Mouse (Mus musculus) kidney, embryonic 14.5 days (tissue): Measurements from ENCODE around the gene Gm36210. TPM values are rescaled to one million over a fixed set of nuclear protein-coding genes. Genes with fewer than 3 reads are reported as not detected.

Experiments
- ATAC-seq: fragments of 200-750 bp; cut with Nextera tagmentation; 2 replicates; pipeline ENCODE4 v1.8.0; 2017; ENCODE audit warnings: moderate number of reproducible peaks, mild to moderate bottlenecking, moderate TSS enrichment, moderate library complexity; ENCODE audit not compliant: low FRiP score, low TSS enrichment
- H3K27ac ChIP-seq: fragments of 300-500 bp; sonication (generic); 2 replicates; pipeline ENCODE4 v1.5.1; 2014; ENCODE audit warnings: low read depth, mild to moderate bottlenecking, low read length, moderate library complexity, mixed read lengths
- H3K27me3 ChIP-seq: fragments of 300-500 bp; sonication (generic); 2 replicates; pipeline ENCODE4 v1.6.1; 2014; ENCODE audit warnings: mild to moderate bottlenecking, low read length; ENCODE audit not compliant: control insufficient read depth, insufficient read depth
- H3K36me3 ChIP-seq: fragments of 300-500 bp; sonication (generic); 2 replicates; pipeline ENCODE4 v1.6.1; 2014; ENCODE audit warnings: low read length, mixed read lengths; ENCODE audit not compliant: control insufficient read depth, insufficient read depth
- H3K4me1 ChIP-seq: fragments of 300-500 bp; sonication (generic); 2 replicates; pipeline ENCODE4 v1.6.1; 2014; ENCODE audit warnings: low read length, mixed read lengths; ENCODE audit not compliant: control insufficient read depth, insufficient read depth
- H3K4me2 ChIP-seq: fragments of 300-500 bp; sonication (generic); replicated peaks from 2 replicates; pipeline ENCODE4 v1.6.1; 2014; ENCODE audit warnings: low read depth, mild to moderate bottlenecking, low read length
- H3K4me3 ChIP-seq: fragments of 300-500 bp; sonication (generic); 2 replicates; pipeline ENCODE4 v1.5.1; 2014; ENCODE audit warnings: mild to moderate bottlenecking, low read length
- H3K9ac ChIP-seq: fragments of 300-500 bp; sonication (generic); 2 replicates; pipeline ENCODE4 v1.6.1; 2014; ENCODE audit warnings: low read depth, mild to moderate bottlenecking, low read length, moderate library complexity
- H3K9me3 ChIP-seq: fragments of 300-500 bp; sonication (generic); 2 replicates; pipeline ENCODE4 v1.6.1; 2016; ENCODE audit warnings: low read length; ENCODE audit not compliant: control insufficient read depth
- WGBS: fragments of 180-500 bp; shearing (Covaris S2); extraction: QIAGEN DNeasy Blood & Tissue Kit; methylation state at CpG from one replicate; pipeline ENCODE4 v1.1.7; 2014; 5-methylcytosine and 5-hydroxymethylcytosine counted together
- polyA plus RNA-seq: library from polyadenylated mRNA; unstranded; fragments of >200 nt; fragmentation: Nextera tagmentation; extraction: Ambion mirVana; gene quantifications from 2 replicates; pipeline ENCODE4 v1.2.1, GENCODE M21; 2014

Gene Gm36210
- polyA plus RNA-seq, 1 experiment from 2014 or later = 0.22 TPM

DNA sequence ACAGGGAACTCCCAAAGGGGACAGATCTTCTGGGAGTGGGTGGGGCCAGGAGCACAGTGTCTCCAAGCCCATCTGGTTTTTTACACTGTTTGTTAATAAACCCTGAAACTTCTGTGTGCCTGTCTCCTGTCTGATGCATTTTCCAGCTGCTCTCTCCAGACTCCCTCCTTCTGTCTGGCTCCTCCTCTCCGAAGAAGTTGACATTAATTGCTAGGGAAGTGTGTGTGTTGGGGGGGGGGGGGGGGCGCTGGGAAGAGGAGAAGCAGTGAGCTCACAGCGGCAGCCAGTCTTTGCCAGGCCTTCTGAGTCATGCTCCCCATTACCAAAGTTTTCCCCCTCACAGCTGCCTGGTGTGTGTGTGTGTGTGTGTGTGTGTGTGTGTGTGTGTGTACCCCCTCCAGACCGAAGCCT is 18.6 kb upstream of the Gm36210 start:
- H3K4me3 ChIP-seq = no peak overlapping the region
- H3K27ac ChIP-seq = peak overlapping the region; percentile 94
- peak; percentile 37 for ATAC-seq
- H3K9ac ChIP-seq = peak overlapping the region; percentile 40; the same call in 1 of the 2 replicates
- peaks cover 52% of the 10 kb centered on the region for H3K4me1 ChIP-seq
- H3K9me3 ChIP-seq = no peaks in the 10 kb centered on the region
- H3K4me2 ChIP-seq = no peak overlapping the region; the same call in 1 of the 2 replicates
- WGBS = 8% methylated on average over 3 of the region's 4 CpGs
- no peaks in the 10 kb centered on the region for H3K27me3 ChIP-seq
- peaks cover 11% of the 10 kb centered on the region for H3K36me3 ChIP-seq

DNA sequence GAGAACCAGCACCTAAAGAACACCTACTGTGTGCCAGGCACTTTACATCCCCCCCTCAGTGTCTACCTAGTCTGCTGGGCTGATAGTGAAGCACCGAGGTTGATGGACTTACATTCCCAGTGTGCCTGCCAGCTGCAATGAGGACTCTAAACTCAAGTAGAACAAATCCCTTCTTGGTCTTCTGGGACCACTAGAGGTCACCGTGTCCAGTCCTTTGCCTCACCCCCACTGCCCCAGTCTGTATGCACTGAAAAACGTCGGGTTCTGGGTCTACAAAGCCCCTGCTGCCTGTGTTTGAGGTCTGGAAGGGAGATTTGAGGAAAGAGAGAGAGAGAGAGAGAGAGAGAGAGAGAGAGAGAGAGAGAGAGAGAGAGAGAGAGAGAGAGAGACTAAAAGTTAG is 18.2 kb upstream of the Gm36210 start:
- Histone ChIP-seq H3K4me2 (peak overlapping the region; percentile 51; the same call in 1 of the 2 replicates), H3K27ac (peak overlapping the region; percentile 94), H3K27me3 (no peaks in the 10 kb centered on the region), H3K4me3 (no peak overlapping the region), H3K4me1 (peaks cover 52% of the 10 kb centered on the region), H3K36me3 (peaks cover 16% of the 10 kb centered on the region), H3K9ac (peak overlapping the region; percentile 50), H3K9me3 (no peaks in the 10 kb centered on the region)
- no peak for ATAC-seq
- WGBS = 3% methylated on average over 4 of the region's 4 CpGs

DNA sequence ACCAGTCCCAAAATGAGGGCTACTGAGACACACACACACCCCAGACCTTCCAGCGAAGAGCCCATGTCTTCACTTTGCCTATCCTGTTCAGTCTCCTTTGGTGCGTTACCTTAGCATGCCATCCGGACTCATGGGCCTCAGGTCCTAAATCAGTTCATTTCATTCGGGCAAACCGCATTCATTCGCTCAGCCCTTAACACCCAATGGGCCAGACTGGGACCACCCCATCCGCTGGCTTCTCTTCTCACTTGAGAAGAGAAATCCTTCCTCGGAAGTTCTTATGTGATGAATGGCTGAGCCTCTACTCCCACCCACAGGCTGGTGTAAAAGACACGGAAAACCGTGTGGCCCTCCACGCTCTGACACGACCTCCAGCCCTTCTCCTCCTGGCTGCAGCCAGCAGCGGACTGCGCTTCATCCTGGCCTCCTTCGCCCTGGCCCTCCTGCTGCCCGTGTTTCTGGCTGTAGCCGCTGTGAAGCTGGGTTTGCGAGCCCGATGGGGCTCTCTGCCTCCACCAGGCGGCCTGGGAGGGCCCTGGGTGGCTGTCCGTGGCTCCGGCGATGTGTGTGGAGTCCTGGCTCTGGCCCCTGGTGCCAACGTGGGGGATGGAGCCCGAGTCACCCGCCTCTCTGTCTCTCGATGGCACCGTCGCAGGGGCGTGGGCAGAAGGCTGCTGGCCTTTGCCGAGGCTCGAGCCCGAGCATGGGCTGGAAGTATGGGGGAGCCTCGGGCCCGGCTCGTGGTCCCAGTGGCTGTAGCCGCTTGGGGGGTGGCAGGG is 17.5 kb upstream of the Gm36210 start:
- Histone ChIP-seq H3K4me3 (peak overlapping the region; percentile 26), H3K27ac (peak overlapping the region; percentile 94), H3K9me3 (no peaks in the 10 kb centered on the region), H3K9ac (peak overlapping the region; percentile 50), H3K4me2 (peak overlapping the region; percentile 51), H3K36me3 (peaks cover 23% of the 10 kb centered on the region), H3K4me1 (peaks cover 52% of the 10 kb centered on the region), H3K27me3 (no peaks in the 10 kb centered on the region)
- WGBS = 4% methylated on average over 37 of the region's 37 CpGs
- peak; percentile 0; the same call in 1 of the 2 replicates for ATAC-seq

DNA sequence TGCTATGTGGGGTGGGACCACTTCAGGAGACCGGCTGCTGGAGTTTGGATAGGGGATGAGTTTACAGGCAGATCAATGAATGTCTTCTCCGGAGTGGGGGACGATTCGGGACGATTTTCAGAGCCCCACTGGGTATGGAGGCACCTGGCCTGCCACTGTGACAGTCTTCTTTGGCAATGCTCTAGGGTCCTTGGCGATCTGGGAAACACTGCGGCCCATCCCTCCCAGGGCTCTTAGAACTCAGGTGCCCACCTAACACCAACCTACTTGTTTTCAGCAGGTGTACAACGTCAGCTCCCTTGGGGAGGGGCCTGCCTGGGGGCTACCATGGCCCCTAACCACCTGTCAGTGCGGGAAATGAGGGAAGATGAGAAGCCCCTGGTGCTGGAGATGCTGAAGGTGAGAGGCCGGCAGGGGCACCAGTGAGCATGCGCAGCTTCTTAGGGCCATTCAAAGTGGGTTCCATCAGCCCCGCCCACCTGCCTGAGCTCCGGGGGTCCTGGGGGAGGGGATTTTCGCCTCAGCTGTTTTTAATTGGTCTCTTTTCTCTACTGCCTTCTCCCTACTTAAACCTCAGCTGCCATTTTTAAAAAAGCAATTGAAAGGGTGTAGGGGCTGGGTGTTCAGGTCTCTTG is 16.7 kb upstream of the Gm36210 start:
- peak; percentile 11 for ATAC-seq
- H3K36me3 ChIP-seq = peaks cover 30% of the 10 kb centered on the region
- H3K4me1 ChIP-seq = peaks cover 48% of the 10 kb centered on the region
- H3K4me3 ChIP-seq = peak overlapping the region; percentile 26
- no peaks in the 10 kb centered on the region for H3K27me3 ChIP-seq
- H3K9me3 ChIP-seq = no peaks in the 10 kb centered on the region
- 0% methylated on average over 14 of the region's 14 CpGs for WGBS
- peak overlapping the region; percentile 50; the same call in 1 of the 2 replicates for H3K9ac ChIP-seq
- H3K4me2 ChIP-seq = peak overlapping the region; percentile 51
- H3K27ac ChIP-seq = peak overlapping the region; percentile 94

DNA sequence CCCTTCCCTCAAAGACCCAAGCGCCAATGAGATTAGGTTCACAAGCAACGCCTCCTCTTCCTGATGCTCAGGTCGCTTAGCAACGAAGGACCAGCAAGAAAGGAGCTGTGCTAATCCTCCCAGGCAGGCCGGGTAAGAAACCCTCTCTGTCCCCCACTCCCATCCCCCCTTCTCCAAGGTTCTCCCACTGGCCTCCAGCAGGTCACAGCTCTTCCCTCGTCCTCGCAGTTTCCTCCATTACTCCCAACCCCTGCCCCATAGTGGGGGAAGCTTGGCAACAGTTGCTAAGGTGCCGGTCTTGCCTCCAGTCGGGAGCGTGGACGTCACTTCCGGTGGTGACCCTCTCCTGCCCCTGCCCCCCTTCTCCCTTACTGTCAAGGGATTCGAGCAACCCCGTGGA is 16.2 kb upstream of the Gm36210 start:
- Histone ChIP-seq H3K4me3 (peak overlapping the region; percentile 26), H3K4me1 (peaks cover 47% of the 10 kb centered on the region), H3K27ac (peak overlapping the region; percentile 94; the same call in 1 of the 2 replicates), H3K36me3 (peaks cover 32% of the 10 kb centered on the region), H3K9me3 (no peaks in the 10 kb centered on the region), H3K4me2 (peak overlapping the region; percentile 51), H3K9ac (peak overlapping the region; percentile 50; the same call in 1 of the 2 replicates), H3K27me3 (no peaks in the 10 kb centered on the region)
- peak; percentile 37 for ATAC-seq
- 1% methylated on average over 14 of the region's 14 CpGs for WGBS

DNA sequence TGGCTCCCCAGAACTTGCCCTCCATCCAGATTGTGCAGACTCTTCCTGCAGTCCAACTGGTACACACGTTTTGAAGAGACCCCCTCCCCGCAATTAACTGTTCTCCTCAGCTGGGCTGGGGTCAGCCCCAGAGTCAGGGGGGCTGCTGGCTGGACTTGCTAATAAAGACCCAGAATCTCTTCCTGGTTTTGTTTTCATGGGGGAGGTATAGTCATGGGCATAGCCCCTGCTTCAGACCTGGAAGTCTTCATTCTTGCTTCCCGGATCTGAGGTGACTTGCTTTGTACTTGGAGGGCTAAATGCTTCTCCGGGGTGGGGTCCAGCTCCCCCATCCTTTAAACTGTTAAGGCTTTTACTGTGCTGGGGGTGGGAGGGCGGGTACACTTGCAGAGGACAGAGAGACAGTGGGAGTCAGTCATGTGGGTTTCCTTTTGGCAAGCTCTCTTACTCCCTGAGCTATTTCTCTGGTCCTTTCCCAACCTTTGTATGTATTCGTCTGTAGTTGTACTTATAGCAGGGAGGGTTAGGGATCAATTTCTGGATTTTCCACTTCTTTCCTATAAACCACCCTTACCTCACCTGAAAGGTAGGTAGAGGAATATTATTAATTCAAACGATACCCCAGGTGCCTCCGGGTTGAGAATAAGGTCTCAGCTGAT is 15.6 kb upstream of the Gm36210 start, which contains the start of gene Nat14:
Nat14 (plus strand) TSS at position 205 of the 659 bp plus-strand sequence.
- Histone ChIP-seq H3K36me3 (peaks cover 32% of the 10 kb centered on the region), H3K27me3 (no peaks in the 10 kb centered on the region), H3K4me2 (peak within 1 kb of the TSS; percentile 51), H3K4me3 (peak within 1 kb of the TSS; percentile 26), H3K9me3 (no peaks in the 10 kb centered on the region), H3K4me1 (peaks cover 46% of the 10 kb centered on the region), H3K9ac (peak within 1 kb of the TSS; percentile 50; the same call in 1 of the 2 replicates), H3K27ac (peak within 1 kb of the TSS; percentile 94)
- WGBS = 37% methylated on average over 8 of the region's 8 CpGs
- ATAC-seq = no peak

DNA sequence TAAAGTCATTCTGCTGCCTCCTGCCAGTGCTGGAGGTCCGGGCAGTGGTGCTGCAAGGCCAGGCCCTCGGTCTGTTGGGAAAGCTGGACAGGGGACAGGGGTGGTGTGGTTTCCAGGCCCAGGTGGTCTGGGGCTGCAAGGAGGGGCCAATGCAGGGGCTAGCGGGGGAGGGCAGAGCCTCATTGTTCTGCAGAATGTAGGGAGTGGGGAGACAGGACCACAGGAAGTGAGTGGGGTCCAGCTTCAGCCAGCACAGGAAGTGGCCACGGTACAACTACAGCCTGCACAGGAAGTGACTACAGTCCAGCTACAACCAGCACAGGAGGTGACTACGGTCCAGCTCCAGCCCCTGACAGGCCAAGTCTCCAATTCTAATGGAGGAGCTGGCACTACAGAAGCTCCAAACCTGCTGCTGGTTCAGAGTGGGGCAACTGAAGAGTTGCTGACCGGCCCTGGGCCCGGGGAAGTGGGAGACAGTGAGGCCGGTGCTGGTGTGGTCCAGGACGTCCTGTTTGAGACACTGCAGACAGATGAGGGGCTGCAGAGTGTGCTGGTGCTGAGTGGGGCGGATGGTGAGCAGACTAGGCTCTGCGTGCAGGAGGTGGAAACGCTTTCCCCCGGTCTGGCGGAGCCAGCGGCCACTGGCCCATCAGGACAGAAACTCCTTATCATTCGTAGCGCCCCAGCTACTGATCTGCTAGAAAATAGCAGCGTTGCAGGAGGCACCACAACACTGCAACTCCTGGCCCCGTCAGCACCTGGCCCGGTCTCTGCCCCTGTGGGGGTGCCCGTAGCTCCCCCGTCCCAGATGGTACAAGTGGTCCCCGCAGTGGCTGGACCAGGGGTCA is 14.9 kb upstream of the Gm36210 start:
- Histone ChIP-seq H3K4me2 (no peak overlapping the region), H3K36me3 (peaks cover 32% of the 10 kb centered on the region), H3K9ac (0 out of 2 replicates have a peak overlapping the region, but pooled peaks have one; percentile 4), H3K4me1 (peaks cover 46% of the 10 kb centered on the region), H3K27ac (peak overlapping the region; percentile 68), H3K4me3 (no peak overlapping the region), H3K27me3 (no peaks in the 10 kb centered on the region), H3K9me3 (no peaks in the 10 kb centered on the region)
- ATAC-seq = no peak
- WGBS = 60% methylated on average over 23 of the region's 23 CpGs

DNA sequence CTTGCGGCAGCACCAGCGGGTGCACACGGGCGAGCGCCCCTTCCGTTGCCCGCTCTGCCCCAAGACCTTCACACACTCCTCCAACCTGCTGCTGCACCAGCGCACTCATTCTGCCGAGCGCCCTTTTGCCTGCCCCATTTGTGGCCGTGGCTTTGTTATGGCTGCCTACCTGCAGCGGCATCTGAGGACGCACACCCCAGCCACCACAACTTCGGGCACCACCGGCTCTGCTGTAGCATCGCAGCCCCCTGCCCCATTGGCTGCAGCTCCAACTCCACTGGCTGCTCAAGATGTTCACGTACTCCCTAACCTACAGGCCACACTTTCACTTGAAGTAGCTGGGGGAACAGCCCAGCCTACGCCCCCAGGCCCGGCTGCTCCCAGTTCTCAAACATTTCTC is 14.2 kb upstream of the Gm36210 start:
- no peak overlapping the region for H3K4me2 ChIP-seq
- peak overlapping the region; percentile 68; the same call in 1 of the 2 replicates for H3K27ac ChIP-seq
- H3K4me1 ChIP-seq = peaks cover 42% of the 10 kb centered on the region
- no peaks in the 10 kb centered on the region for H3K9me3 ChIP-seq
- H3K27me3 ChIP-seq = no peaks in the 10 kb centered on the region
- 0 out of 2 replicates have a peak overlapping the region, but pooled peaks have one; percentile 4 for H3K9ac ChIP-seq
- ATAC-seq = no peak
- H3K4me3 ChIP-seq = no peak overlapping the region
- 92% methylated on average over 19 of the region's 19 CpGs for WGBS
- H3K36me3 ChIP-seq = peaks cover 32% of the 10 kb centered on the region
